Mouse (Mus musculus) embryonic facial prominence, embryonic 12.5 days (tissue): ENCODE results near the gene Gna15. TPM values are rescaled to one million over a fixed set of nuclear protein-coding genes. Genes with fewer than 3 reads are reported as not detected.
A peak's percentile ranks its signal among the peaks of the same experiment; 100 is the strongest.

Experiments used
- ATAC-seq: fragments of 200-750 bp; cut with Nextera tagmentation; 2 replicates; pipeline ENCODE4 v1.8.0; 2017; ENCODE audit not compliant: insufficient number of reproducible peaks, insufficient read depth, low FRiP score, low TSS enrichment
- H3K27ac ChIP-seq: fragments of 300-500 bp; sonication (generic); 2 replicates; pipeline ENCODE4 v1.5.1; 2016; ENCODE audit warnings: mild to moderate bottlenecking
- H3K27me3 ChIP-seq: fragments of 300-500 bp; sonication (generic); 2 replicates; pipeline ENCODE4 v1.6.1; 2016; ENCODE audit warnings: mild to moderate bottlenecking, moderate library complexity
- H3K36me3 ChIP-seq: fragments of 300-500 bp; sonication (generic); 2 replicates; pipeline ENCODE4 v1.6.1; 2016; ENCODE audit warnings: mild to moderate bottlenecking
- H3K4me1 ChIP-seq: fragments of 300-500 bp; sonication (generic); 2 replicates; pipeline ENCODE4 v1.6.1; 2016
- H3K4me2 ChIP-seq: fragments of 300-500 bp; sonication (generic); replicated peaks from 2 replicates; pipeline ENCODE4 v1.6.1; 2016; ENCODE audit warnings: mild to moderate bottlenecking, moderate library complexity
- H3K4me3 ChIP-seq: fragments of 300-500 bp; sonication (generic); 2 replicates; pipeline ENCODE4 v1.5.1; 2016; ENCODE audit warnings: mild to moderate bottlenecking
- H3K9ac ChIP-seq: fragments of 300-500 bp; sonication (generic); 2 replicates; pipeline ENCODE4 v1.6.1; 2016; ENCODE audit warnings: mild to moderate bottlenecking, moderate library complexity
- H3K9me3 ChIP-seq: fragments of 300-500 bp; sonication (generic); 2 replicates; pipeline ENCODE4 v1.6.1; 2016; ENCODE audit warnings: mild to moderate bottlenecking, moderate library complexity
- WGBS: fragments of 180-500 bp; shearing (Covaris S2); methylation state at CpG from one replicate; pipeline ENCODE4 v1.1.7; 2016; 5-methylcytosine and 5-hydroxymethylcytosine counted together
- microRNA-seq: library from miRNA; unstranded; fragments of <30 nt; microRNA quantifications from one replicate; pipeline ENCODE4, GENCODE M21; 2017
- polyA plus RNA-seq: library from polyadenylated mRNA; unstranded; fragments of >200 nt; fragmentation: Nextera tagmentation; extraction: Ambion mirVana; gene quantifications from 2 replicates; pipeline ENCODE4 v1.2.1, GENCODE M21; 2016

Gene Gna15
- polyA plus RNA-seq, 1 experiment from 2014 or later, result 0.86 TPM

DNA sequence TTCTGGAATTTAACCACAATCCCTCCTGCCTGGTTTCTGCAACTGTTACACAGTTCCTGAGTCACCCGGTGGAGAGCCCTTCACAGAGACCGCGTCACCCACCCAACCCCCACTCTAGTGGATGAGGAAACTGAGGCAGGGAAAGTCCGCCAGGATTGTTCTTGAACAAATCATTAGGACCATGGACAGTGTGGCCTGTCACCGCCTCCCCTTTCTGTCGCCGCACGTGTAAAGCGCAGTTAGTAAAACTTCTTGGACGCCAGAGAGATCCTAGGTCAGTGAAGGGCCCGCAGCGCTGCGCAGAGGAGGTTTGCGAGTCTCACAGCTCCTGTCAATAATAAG, 71.1 kb downstream of the Gna15 start:
- WGBS, result 1% methylated on average over 14 of the region's 14 CpGs
- Histone ChIP-seq H3K4me1 (no peaks in the 10 kb centered on the region; the same call in 1 of the 2 replicates), H3K27ac (no peak overlapping the region), H3K27me3 (peaks cover 74% of the 10 kb centered on the region), H3K9me3 (no peaks in the 10 kb centered on the region), H3K4me3 (no peak overlapping the region), H3K4me2 (0 out of 2 replicates have a peak overlapping the region, but pooled peaks have one; percentile 5), H3K36me3 (no peaks in the 10 kb centered on the region), H3K9ac (peak overlapping the region; percentile 29; the same call in 1 of the 2 replicates)
- no peak for ATAC-seq

Small RNAs within 50 kb of the gene (microRNA-seq; reads per million reads assigned to microRNA genes)
- gene Gm25595, result not detected

Other genes with a start within 250 kb of the Gna15 start
- gene Tjp3, start 232.6 kb downstream of the Gna15 start, polyA plus RNA-seq, result 4.5 and 6.4 TPM in 2 replicates
- 70.1 and 75.3 TPM in 2 replicates for gene Pip5k1c, start 231.3 kb downstream of the Gna15 start, polyA plus RNA-seq
- 61.0 and 62.2 TPM in 2 replicates for gene Cactin, start 203.1 kb downstream of the Gna15 start, polyA plus RNA-seq
- 2.8 and 3.1 TPM in 2 replicates for gene Tbxa2r, start 195.5 kb downstream of the Gna15 start, polyA plus RNA-seq
- not detected in 2 replicates for gene Gipc3, start 181.0 kb downstream of the Gna15 start, polyA plus RNA-seq
- gene Hmg20b, start 173.7 kb downstream of the Gna15 start, polyA plus RNA-seq, result 130 and 132 TPM in 2 replicates
- 13.9 and 14.5 TPM in 2 replicates for gene Mfsd12, start 166.7 kb downstream of the Gna15 start, polyA plus RNA-seq
- 0.73 and 0.82 TPM in 2 replicates for gene 4930404N11Rik, start 158.4 kb downstream of the Gna15 start, polyA plus RNA-seq
- gene Fzr1, start 145.7 kb downstream of the Gna15 start, polyA plus RNA-seq, result 140 and 143 TPM in 2 replicates
- gene Dohh, start 139.8 kb downstream of the Gna15 start, polyA plus RNA-seq, result 73.6 and 77.0 TPM in 2 replicates
- gene Gm48551, start 139.8 kb downstream of the Gna15 start, polyA plus RNA-seq, result 2.9 and 4.1 TPM in 2 replicates
- gene Gm48552, start 135.2 kb downstream of the Gna15 start, polyA plus RNA-seq, result 2.0 and 3.8 TPM in 2 replicates
- 3.1 and 3.4 TPM in 2 replicates for gene Smim24, start 131.2 kb downstream of the Gna15 start, polyA plus RNA-seq
- gene Nfic, start 68.6 kb downstream of the Gna15 start, polyA plus RNA-seq, result 46.2 and 50.8 TPM in 2 replicates
- gene Celf5, start 41.5 kb downstream of the Gna15 start, polyA plus RNA-seq, result 2.7 and 3.6 TPM in 2 replicates
- 81.9 and 82.9 TPM in 2 replicates for gene Ncln, start 27.8 kb downstream of the Gna15 start, polyA plus RNA-seq
- 0.22 and 0.58 TPM in 2 replicates for gene S1pr4, start 24.1 kb downstream of the Gna15 start, polyA plus RNA-seq
- 82.7 and 83.5 TPM in 2 replicates for gene Gna11, start 21.0 kb upstream of the Gna15 start, polyA plus RNA-seq
- gene Aes, start 35.3 kb upstream of the Gna15 start, polyA plus RNA-seq, result 523 and 554 TPM in 2 replicates
- gene Tle2, start 50.3 kb upstream of the Gna15 start, polyA plus RNA-seq, result 59.2 and 71.1 TPM in 2 replicates
- gene Tle6, start 76.8 kb upstream of the Gna15 start, polyA plus RNA-seq, result 14.4 and 16.2 TPM in 2 replicates
- 1.6 and 1.7 TPM in 2 replicates for gene BC025920, start 82.0 kb upstream of the Gna15 start, polyA plus RNA-seq
- 55.1 and 55.5 TPM in 2 replicates for gene Sirt6, start 103.6 kb upstream of the Gna15 start, polyA plus RNA-seq
- 12.2 and 13.5 TPM in 2 replicates for gene Ankrd24, start 104.3 kb upstream of the Gna15 start, polyA plus RNA-seq
- 6.1 and 6.3 TPM in 2 replicates for gene Gm10778, start 124.8 kb upstream of the Gna15 start, polyA plus RNA-seq
- 16.5 and 17.9 TPM in 2 replicates for gene Zfp433, start 180.6 kb upstream of the Gna15 start, polyA plus RNA-seq
- gene Gm3055, start 246.9 kb upstream of the Gna15 start, polyA plus RNA-seq, result 14.7 and 15.3 TPM in 2 replicates